Mouse (Mus musculus): ENCODE data around the gene Grk5.
A peak's percentile ranks its signal among the peaks of the same experiment; 100 is the strongest.

Gene Grk5

GRCm38 (mm10) chr19:60911653-60912052 lies 22.1 kb downstream of the Grk5 start:
- no peak for DNase-seq (ENCODE audit: low spot score in 2 of 2)

GRCm38 (mm10) chr19:60915236-60915635 lies 25.7 kb downstream of the Grk5 start:
- no peak for DNase-seq (ENCODE audit: low spot score in 2 of 2)

- no peak for DNase-seq (ENCODE audit: low spot score in 2 of 2)
These were observed 26.3 kb downstream of the Grk5 start for GRCm38 (mm10) chr19:60915862-60916261.

- no peak for DNase-seq (ENCODE audit: low spot score in 2 of 2)
These were observed 27.5 kb downstream of the Grk5 start for GRCm38 (mm10) chr19:60916869-60917570.

GRCm38 (mm10) chr19:60924534-60924933 lies 35.0 kb downstream of the Grk5 start:
- peak; percentile 25 to 69 for DNase-seq (ENCODE audit: low spot score in 2 of 2)

- no peak for DNase-seq (ENCODE audit: low spot score in 2 of 2)
These were observed 45.5 kb downstream of the Grk5 start for GRCm38 (mm10) chr19:60935001-60935400.

- DNase-seq (ENCODE audit: low spot score in 2 of 2), result no peak
These were observed 50.4 kb downstream of the Grk5 start for GRCm38 (mm10) chr19:60939954-60940379.

GRCm38 (mm10) chr19:60940866-60941265 lies 51.3 kb downstream of the Grk5 start:
- DNase-seq (ENCODE audit: low spot score in 2 of 2), result no peak

- peak; percentile 33 to 63 for DNase-seq (ENCODE audit: low spot score in 2 of 2)
These were observed 56.3 kb downstream of the Grk5 start for GRCm38 (mm10) chr19:60945801-60946311.

- no peak for DNase-seq (ENCODE audit: low spot score in 2 of 2)
These were observed 57.1 kb downstream of the Grk5 start for GRCm38 (mm10) chr19:60946656-60947055.

GRCm38 (mm10) chr19:60948996-60949395 lies 59.4 kb downstream of the Grk5 start:
- no peak for DNase-seq (ENCODE audit: low spot score in 2 of 2)

GRCm38 (mm10) chr19:60950056-60950869 lies 60.7 kb downstream of the Grk5 start:
- no peak for DNase-seq (ENCODE audit: low spot score in 2 of 2)

- no peak for DNase-seq (ENCODE audit: low spot score in 2 of 2)
These were observed 65.6 kb downstream of the Grk5 start for GRCm38 (mm10) chr19:60955131-60955530.

- DNase-seq (ENCODE audit: low spot score in 2 of 2), result no peak
These were observed 66.2 kb downstream of the Grk5 start for GRCm38 (mm10) chr19:60955712-60956111.

GRCm38 (mm10) chr19:60956198-60956750 lies 66.7 kb downstream of the Grk5 start:
- no peak for DNase-seq (ENCODE audit: low spot score in 2 of 2)

GRCm38 (mm10) chr19:60959706-60960230 lies 70.2 kb downstream of the Grk5 start:
- DNase-seq (ENCODE audit: low spot score in 2 of 2), result no peak

GRCm38 (mm10) chr19:60962358-60963061 lies 73.0 kb downstream of the Grk5 start:
- DNase-seq (ENCODE audit: low spot score in 2 of 2), result no peak

GRCm38 (mm10) chr19:60967909-60968308 lies 78.4 kb downstream of the Grk5 start:
- no peak for DNase-seq (ENCODE audit: low spot score in 2 of 2)

GRCm38 (mm10) chr19:60970406-60970805 lies 80.9 kb downstream of the Grk5 start:
- DNase-seq (ENCODE audit: low spot score in 2 of 2), result no peak

- DNase-seq (ENCODE audit: low spot score in 2 of 2), result no peak
These were observed 82.0 kb downstream of the Grk5 start for GRCm38 (mm10) chr19:60971598-60971997.

GRCm38 (mm10) chr19:60972281-60973015 lies 82.9 kb downstream of the Grk5 start:
- DNase-seq (ENCODE audit: low spot score in 2 of 2), result no peak
